Mouse (Mus musculus) intestine, embryonic 16.5 days (tissue): ENCODE results near the gene Olfr263. TPM values are rescaled to one million over a fixed set of nuclear protein-coding genes. Genes with fewer than 3 reads are reported as not detected.

Experiments
- ATAC-seq: fragments of 200-750 bp; cut with Nextera tagmentation; 2 replicates; pipeline ENCODE4 v1.8.0; 2017; ENCODE audit warnings: moderate TSS enrichment, moderate library complexity
- H3K27ac ChIP-seq: fragments of 300-500 bp; sonication (generic); 2 replicates; pipeline ENCODE4 v1.5.1; 2014; ENCODE audit warnings: mild to moderate bottlenecking, low read length
- H3K27me3 ChIP-seq: fragments of 300-500 bp; sonication (generic); replicated peaks from 2 replicates; pipeline ENCODE4 v1.6.1; 2014; ENCODE audit warnings: low read length, control low read depth, mixed read lengths; ENCODE audit not compliant: control insufficient read depth, insufficient read depth
- H3K36me3 ChIP-seq: fragments of 300-500 bp; sonication (generic); 2 replicates; pipeline ENCODE4 v1.6.1; 2014; ENCODE audit warnings: low read length, control low read depth; ENCODE audit not compliant: control insufficient read depth, insufficient read depth
- H3K4me1 ChIP-seq: fragments of 300-500 bp; sonication (generic); 2 replicates; pipeline ENCODE4 v1.6.1; 2014; ENCODE audit warnings: low read length, control low read depth, mixed read lengths; ENCODE audit not compliant: control insufficient read depth, insufficient read depth
- H3K4me2 ChIP-seq: fragments of 300-500 bp; sonication (generic); 2 replicates; pipeline ENCODE4 v1.6.1; 2014; ENCODE audit warnings: low read depth, low read length, control low read depth
- H3K4me3 ChIP-seq: fragments of 300-500 bp; sonication (generic); 2 replicates; pipeline ENCODE4 v1.5.1; 2014; ENCODE audit warnings: mild to moderate bottlenecking, low read length
- H3K9ac ChIP-seq: fragments of 300-500 bp; sonication (generic); 2 replicates; pipeline ENCODE4 v1.6.1; 2014; ENCODE audit warnings: low read depth, low read length
- H3K9me3 ChIP-seq: fragments of 300-500 bp; sonication (generic); 2 replicates; pipeline ENCODE4 v1.6.1; 2016; ENCODE audit warnings: low read length, control low read depth; ENCODE audit not compliant: control insufficient read depth
- WGBS: fragments of 180-500 bp; shearing (Covaris S2); extraction: QIAGEN DNeasy Blood & Tissue Kit; methylation state at CpG from one replicate; pipeline ENCODE4 v1.1.7; 2014; 5-methylcytosine and 5-hydroxymethylcytosine counted together
- polyA plus RNA-seq: library from polyadenylated mRNA; unstranded; fragments of >200 nt; fragmentation: Nextera tagmentation; extraction: Ambion mirVana; gene quantifications from 2 replicates; pipeline ENCODE4 v1.2.1, GENCODE M21; 2015

Olfr263 gene
- polyA plus RNA-seq, 1 experiment from 2014 or later = not detected

GRCm38 (mm10) chr13:21185521-21185920 is 56.1 kb downstream of the Olfr263 start:
- H3K36me3 ChIP-seq = peaks cover 28% of the 10 kb centered on the region
- H3K4me2 ChIP-seq = no peak overlapping the region
- no peak overlapping the region for H3K9ac ChIP-seq
- H3K27me3 ChIP-seq = no peaks in the 10 kb centered on the region
- H3K4me3 ChIP-seq = no peak overlapping the region
- no peak for ATAC-seq
- no peak overlapping the region for H3K27ac ChIP-seq
- H3K9me3 ChIP-seq = no peaks in the 10 kb centered on the region
- peaks cover 23% of the 10 kb centered on the region for H3K4me1 ChIP-seq
- WGBS = 73% methylated on average over 4 of the region's 4 CpGs

Other genes starting within 250 kb of the Olfr263 start
- gene Olfr1370, start 54.7 kb upstream of the Olfr263 start, polyA plus RNA-seq = not detected in 2 replicates
- 0.04 TPM in 1 of 2 replicates, not detected in the other for gene Olfr1369-ps1, start 18.2 kb upstream of the Olfr263 start, polyA plus RNA-seq
- not detected in 2 replicates for gene Olfr1368, start 16.2 kb downstream of the Olfr263 start, polyA plus RNA-seq
- gene Trim27, start 49.8 kb downstream of the Olfr263 start, polyA plus RNA-seq = 119 and 122 TPM in 2 replicates
- gene Gpx5, start 163.1 kb downstream of the Olfr263 start, polyA plus RNA-seq = not detected in 2 replicates
- gene Gpx6, start 182.5 kb downstream of the Olfr263 start, polyA plus RNA-seq = not detected in 2 replicates
- gene Olfr1367, start 217.3 kb downstream of the Olfr263 start, polyA plus RNA-seq = not detected in 2 replicates
- gene Zscan12, start 233.2 kb downstream of the Olfr263 start, polyA plus RNA-seq = 6.6 and 7.9 TPM in 2 replicates